Mouse (Mus musculus) embryonic facial prominence, embryonic 15.5 days (tissue): Measurements from ENCODE around the gene Filip1. TPM values are rescaled to one million over a fixed set of nuclear protein-coding genes. Genes with fewer than 3 reads are reported as not detected.

Experiments used
- ATAC-seq: fragments of 200-750 bp; cut with Nextera tagmentation; 2 replicates; pipeline ENCODE4 v1.8.0; 2017; ENCODE audit warnings: low read depth, moderate TSS enrichment; ENCODE audit not compliant: insufficient number of reproducible peaks, low FRiP score, low TSS enrichment
- H3K27ac ChIP-seq: fragments of 300-500 bp; sonication (generic); replicated peaks from 2 replicates; pipeline ENCODE4 v1.5.1; 2015; ENCODE audit warnings: mild to moderate bottlenecking, inconsistent platforms
- H3K27me3 ChIP-seq: fragments of 300-500 bp; sonication (generic); 2 replicates; pipeline ENCODE4 v1.6.1; 2015; ENCODE audit warnings: inconsistent platforms
- H3K36me3 ChIP-seq: fragments of 300-500 bp; sonication (generic); 2 replicates; pipeline ENCODE4 v1.6.1; 2015; ENCODE audit warnings: mild to moderate bottlenecking, inconsistent platforms
- H3K4me1 ChIP-seq: fragments of 300-500 bp; sonication (generic); 2 replicates; pipeline ENCODE4 v1.6.1; 2015; ENCODE audit warnings: inconsistent platforms
- H3K4me2 ChIP-seq: fragments of 300-500 bp; sonication (generic); replicated peaks from 2 replicates; pipeline ENCODE4 v1.6.1; 2015; ENCODE audit warnings: mild to moderate bottlenecking, inconsistent platforms
- H3K4me3 ChIP-seq: fragments of 300-500 bp; sonication (generic); replicated peaks from 2 replicates; pipeline ENCODE4 v1.5.1; 2015; ENCODE audit warnings: mild to moderate bottlenecking, inconsistent platforms
- H3K9ac ChIP-seq: fragments of 300-500 bp; sonication (generic); 2 replicates; pipeline ENCODE4 v1.6.1; 2015; ENCODE audit warnings: inconsistent platforms
- H3K9me3 ChIP-seq: fragments of 300-500 bp; sonication (generic); replicated peaks from 2 replicates; pipeline ENCODE4 v1.6.1; 2016; ENCODE audit warnings: inconsistent platforms
- WGBS: fragments of 180-500 bp; shearing (Covaris S2); methylation state at CpG from one replicate; pipeline ENCODE4 v1.1.7; 2015; 5-methylcytosine and 5-hydroxymethylcytosine counted together
- polyA plus RNA-seq: library from polyadenylated mRNA; unstranded; fragments of >200 nt; fragmentation: Nextera tagmentation; extraction: Ambion mirVana; gene quantifications from 2 replicates; pipeline ENCODE4 v1.2.1, GENCODE M21; 2015

The Filip1 gene
- polyA plus RNA-seq, 1 experiment from 2014 or later: 7.6 TPM

DNA sequence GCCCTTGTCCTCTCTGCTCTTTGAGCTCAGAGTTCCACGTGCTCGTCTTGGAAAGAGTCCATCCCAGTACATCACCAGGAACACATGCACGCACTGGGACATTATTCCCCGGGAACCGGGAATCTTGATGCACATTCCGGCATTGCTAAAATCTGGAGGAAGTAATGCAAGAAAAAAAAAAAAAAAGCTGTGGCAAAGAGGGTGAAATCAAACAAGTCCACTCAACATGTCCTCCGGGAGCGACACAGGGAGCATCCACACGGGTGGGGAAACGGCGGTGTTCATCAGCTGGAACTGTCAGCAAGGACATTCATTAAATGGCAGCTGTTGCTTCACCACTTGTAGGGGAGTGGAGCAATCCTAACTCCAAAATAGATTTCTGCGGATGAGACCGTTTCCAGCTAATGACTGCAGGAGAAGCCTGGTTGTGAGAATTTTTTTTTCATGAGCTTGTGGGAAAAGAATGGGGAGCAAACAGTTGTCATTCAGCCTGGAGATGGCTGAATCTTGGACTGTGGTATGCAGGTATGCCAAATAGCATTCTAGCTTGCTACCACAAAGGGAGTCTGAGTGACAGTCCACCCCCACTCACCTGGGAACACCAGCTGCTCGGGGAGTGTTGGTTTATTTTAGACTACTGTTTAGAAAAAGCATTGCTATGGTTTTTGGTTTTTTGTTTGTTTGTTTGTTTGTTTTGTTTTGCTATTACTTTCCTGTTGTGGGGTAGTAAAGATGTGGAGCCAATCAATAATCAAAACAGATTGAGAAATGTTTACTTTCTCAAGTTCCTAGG, 46.9 kb downstream of the Filip1 start:
- Histone ChIP-seq H3K4me3 (no peak overlapping the region), H3K4me2 (0 out of 2 replicates have a peak overlapping the region, but pooled peaks have one; percentile 11)
- WGBS: 53% methylated on average over 14 of the region's 14 CpGs

DNA sequence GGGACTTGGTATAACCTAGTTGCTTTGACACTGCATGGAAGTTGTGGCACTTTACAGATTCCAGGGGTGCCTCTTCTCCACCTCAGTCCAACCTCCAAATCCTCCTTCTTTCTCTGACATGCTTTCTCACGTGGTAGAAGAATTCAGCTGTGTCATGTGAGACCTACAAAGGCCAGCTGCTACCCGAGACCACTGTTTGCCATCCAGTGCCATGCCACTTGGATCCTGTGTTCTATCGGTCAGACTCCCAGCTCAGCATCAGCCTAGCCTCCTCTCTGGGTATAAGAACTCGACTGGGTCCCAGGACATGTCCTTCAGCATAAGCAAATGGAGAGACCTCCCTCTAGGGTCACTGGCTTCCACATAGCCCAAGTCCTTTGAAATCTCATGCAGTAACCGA, 47.6 kb downstream of the Filip1 start:
- no peaks in the 10 kb centered on the region for H3K36me3 ChIP-seq
- peaks cover 5% of the 10 kb centered on the region; the same call in 1 of the 2 replicates for H3K4me1 ChIP-seq
- no peak overlapping the region for H3K9ac ChIP-seq
- no peak overlapping the region for H3K4me3 ChIP-seq
- 58% methylated on average over 5 of the region's 5 CpGs for WGBS
- no peaks in the 10 kb centered on the region for H3K9me3 ChIP-seq
- no peak for ATAC-seq
- H3K4me2 ChIP-seq: no peak overlapping the region
- H3K27me3 ChIP-seq: no peaks in the 10 kb centered on the region
- H3K27ac ChIP-seq: peak overlapping the region; percentile 55; the same call in 1 of the 2 replicates

More for the DNA sequence above, 46.9 kb downstream of the Filip1 start:
- H3K36me3 ChIP-seq: no peaks in the 10 kb centered on the region
- H3K27me3 ChIP-seq: no peaks in the 10 kb centered on the region
- no peak overlapping the region for H3K9ac ChIP-seq
- no peak for ATAC-seq
- H3K9me3 ChIP-seq: no peaks in the 10 kb centered on the region
- H3K27ac ChIP-seq: no peak overlapping the region
- H3K4me1 ChIP-seq: peaks cover 10% of the 10 kb centered on the region; the same call in 1 of the 2 replicates

DNA sequence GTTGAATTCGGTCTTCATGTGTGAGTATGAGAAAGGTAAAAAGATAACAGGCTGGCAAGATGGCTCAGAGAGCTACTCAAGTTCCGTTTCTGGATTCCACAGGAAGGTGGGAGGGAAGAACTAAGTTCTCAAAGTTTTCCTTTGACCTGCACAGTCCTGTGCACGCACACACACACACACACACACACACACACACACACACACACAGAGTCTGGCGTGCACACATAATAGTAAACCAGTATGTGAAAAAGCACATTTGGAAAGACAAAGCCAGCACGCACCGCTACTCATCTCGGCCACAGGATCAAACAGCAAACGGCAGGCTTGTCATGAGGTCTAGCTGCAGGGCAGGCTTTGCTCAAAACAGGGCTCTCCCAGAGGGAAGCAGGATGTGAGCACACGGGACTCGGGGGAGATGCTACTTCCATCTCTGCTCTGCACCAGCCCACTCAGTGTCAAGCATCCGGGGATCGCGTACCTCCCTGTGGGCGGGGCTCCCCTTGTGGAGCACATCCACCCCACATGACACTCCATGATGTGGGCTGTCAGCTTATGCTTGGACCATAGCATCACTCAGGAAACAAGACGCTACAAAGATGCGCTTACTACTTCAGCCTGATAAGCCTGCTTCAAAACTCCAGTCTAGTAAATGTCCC, 50.9 kb downstream of the Filip1 start:
- 0 out of 2 replicates have a peak overlapping the region, but pooled peaks have one; percentile 6 for H3K27ac ChIP-seq
- H3K36me3 ChIP-seq: no peaks in the 10 kb centered on the region
- H3K4me1 ChIP-seq: peaks cover 5% of the 10 kb centered on the region; the same call in 1 of the 2 replicates
- no peak overlapping the region for H3K9ac ChIP-seq
- peak overlapping the region; percentile 36 for H3K4me2 ChIP-seq
- H3K4me3 ChIP-seq: peak overlapping the region; percentile 14; the same call in 1 of the 2 replicates
- 44% methylated on average over 16 of the region's 16 CpGs for WGBS
- no peaks in the 10 kb centered on the region for H3K9me3 ChIP-seq
- peak; percentile 47 for ATAC-seq
- H3K27me3 ChIP-seq: no peaks in the 10 kb centered on the region

DNA sequence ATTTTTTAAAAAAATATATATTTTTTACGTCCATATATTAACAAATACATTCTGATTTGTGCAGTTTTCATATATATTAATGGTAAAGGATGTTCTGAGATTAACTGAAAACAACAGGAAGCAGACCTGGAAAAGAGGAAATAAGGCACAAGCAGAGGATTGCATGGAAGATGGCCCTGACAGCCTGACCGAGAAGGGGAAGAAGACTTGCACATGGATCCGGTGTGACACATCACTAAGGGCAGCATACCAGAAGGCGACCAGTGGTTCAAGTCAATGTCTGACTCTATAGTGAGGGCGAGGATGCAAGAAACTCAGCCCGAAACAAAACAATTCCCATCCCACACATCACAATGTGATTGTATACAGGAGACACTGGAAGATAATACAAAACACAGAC, 52.2 kb downstream of the Filip1 start:
- Histone ChIP-seq H3K4me2 (no peak overlapping the region), H3K9me3 (no peaks in the 10 kb centered on the region), H3K36me3 (no peaks in the 10 kb centered on the region), H3K9ac (no peak overlapping the region), H3K4me1 (peaks cover 5% of the 10 kb centered on the region; the same call in 1 of the 2 replicates), H3K27ac (no peak overlapping the region), H3K27me3 (no peaks in the 10 kb centered on the region), H3K4me3 (no peak overlapping the region)
- WGBS: 87% methylated on average over 6 of the region's 6 CpGs
- no peak for ATAC-seq

DNA sequence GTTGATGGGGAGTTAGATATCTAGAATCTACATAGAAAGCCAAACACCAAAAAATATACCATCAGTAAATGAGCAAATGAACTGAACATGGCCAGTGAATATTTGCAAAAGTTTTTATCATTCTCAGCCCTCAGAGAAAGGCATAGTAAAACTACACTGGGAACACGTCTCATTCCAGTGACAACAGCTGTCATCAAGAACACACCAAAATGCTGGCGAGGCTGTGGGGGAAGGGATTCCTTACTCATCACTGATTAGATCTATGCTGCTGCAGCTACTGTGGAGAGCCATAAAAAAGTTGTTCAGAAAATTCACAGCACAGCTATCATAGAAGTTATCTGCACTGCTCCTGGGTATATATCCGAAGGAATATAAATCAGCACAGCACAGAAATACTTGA, 54.3 kb downstream of the Filip1 start:
- Histone ChIP-seq H3K4me2 (no peak overlapping the region), H3K9me3 (no peaks in the 10 kb centered on the region), H3K36me3 (no peaks in the 10 kb centered on the region), H3K4me1 (no peaks in the 10 kb centered on the region), H3K4me3 (no peak overlapping the region), H3K27me3 (no peaks in the 10 kb centered on the region), H3K9ac (no peak overlapping the region), H3K27ac (no peak overlapping the region)
- 59% methylated on average over 3 of the region's 3 CpGs for WGBS
- no peak for ATAC-seq

DNA sequence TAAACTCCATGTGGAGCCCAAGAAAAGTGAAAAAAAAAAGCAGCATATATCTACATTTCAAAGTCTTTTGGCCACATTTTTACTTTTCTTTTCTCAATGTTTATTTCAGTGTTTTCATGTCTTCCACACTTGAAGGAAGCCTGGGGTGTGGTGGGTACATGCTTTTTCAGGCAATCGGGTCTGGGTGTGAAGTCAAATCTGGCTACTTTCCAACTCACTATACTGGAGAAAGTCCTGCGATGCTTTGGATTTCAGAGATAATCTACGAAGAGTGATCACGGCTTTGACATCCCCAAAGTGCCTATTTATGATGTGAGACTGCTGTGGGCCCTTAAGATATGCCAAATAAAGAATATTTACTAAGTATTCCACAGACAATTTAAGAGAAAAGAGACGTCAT, 57.7 kb downstream of the Filip1 start:
- no peak for ATAC-seq
- no peak overlapping the region for H3K4me2 ChIP-seq

DNA sequence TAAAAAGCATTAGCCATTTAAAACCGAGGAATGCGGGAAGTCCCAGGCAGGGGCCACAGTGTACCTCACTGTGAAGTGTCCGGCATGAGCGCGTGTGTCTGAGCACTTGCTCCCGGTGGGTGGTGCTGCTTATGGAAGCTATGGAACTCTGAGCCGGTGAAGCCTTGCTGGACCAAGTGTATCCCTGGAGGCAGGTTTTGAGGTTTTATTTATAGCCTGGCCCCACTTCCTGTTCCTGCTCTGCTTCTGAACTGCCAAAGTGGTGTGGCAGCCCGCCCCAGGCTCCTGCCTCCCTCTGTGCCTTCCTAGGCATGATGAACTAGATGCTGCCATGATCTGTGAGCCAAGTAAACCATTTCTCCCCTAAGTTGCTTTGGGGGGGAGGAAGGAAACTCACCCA, 60.7 kb downstream of the Filip1 start:
- no peak overlapping the region for H3K4me3 ChIP-seq
- H3K27ac ChIP-seq: peak overlapping the region; percentile 5; the same call in 1 of the 2 replicates
- no peaks in the 10 kb centered on the region for H3K9me3 ChIP-seq
- no peaks in the 10 kb centered on the region for H3K27me3 ChIP-seq
- no peaks in the 10 kb centered on the region for H3K36me3 ChIP-seq
- ATAC-seq: no peak; the same call in 1 of the 2 replicates
- H3K9ac ChIP-seq: no peak overlapping the region
- H3K4me2 ChIP-seq: peak overlapping the region; percentile 5; the same call in 1 of the 2 replicates
- H3K4me1 ChIP-seq: peaks cover 4% of the 10 kb centered on the region; the same call in 1 of the 2 replicates
- 42% methylated on average over 8 of the region's 8 CpGs for WGBS

More for the DNA sequence above, 57.7 kb downstream of the Filip1 start:
- H3K27me3 ChIP-seq: no peaks in the 10 kb centered on the region
- no peaks in the 10 kb centered on the region for H3K9me3 ChIP-seq
- H3K4me3 ChIP-seq: no peak overlapping the region
- H3K27ac ChIP-seq: no peak overlapping the region
- 63% methylated on average over 5 of the region's 5 CpGs for WGBS
- H3K36me3 ChIP-seq: no peaks in the 10 kb centered on the region
- no peak overlapping the region for H3K9ac ChIP-seq
- peaks cover 4% of the 10 kb centered on the region; the same call in 1 of the 2 replicates for H3K4me1 ChIP-seq

DNA sequence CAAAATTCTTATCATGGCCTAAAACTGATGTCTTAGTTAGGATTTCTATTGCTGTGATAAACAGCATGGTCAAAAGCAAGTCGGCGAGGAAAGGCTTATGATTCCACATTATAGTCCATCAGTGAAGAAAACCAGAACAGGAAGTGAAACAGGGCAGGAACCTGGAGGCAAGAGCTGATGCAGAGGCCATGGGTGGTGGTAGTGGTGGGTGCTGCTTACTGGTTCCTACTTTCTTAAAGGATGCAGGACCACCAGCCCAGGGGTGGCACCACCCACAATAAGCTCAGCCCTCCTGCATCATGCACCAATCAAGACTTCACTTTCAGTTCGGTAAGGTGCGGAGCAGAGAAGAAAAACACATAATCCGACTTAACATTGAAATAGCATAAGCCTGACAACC, 61.3 kb downstream of the Filip1 start:
- Histone ChIP-seq H3K27ac (no peak overlapping the region), H3K9ac (no peak overlapping the region)

DNA sequence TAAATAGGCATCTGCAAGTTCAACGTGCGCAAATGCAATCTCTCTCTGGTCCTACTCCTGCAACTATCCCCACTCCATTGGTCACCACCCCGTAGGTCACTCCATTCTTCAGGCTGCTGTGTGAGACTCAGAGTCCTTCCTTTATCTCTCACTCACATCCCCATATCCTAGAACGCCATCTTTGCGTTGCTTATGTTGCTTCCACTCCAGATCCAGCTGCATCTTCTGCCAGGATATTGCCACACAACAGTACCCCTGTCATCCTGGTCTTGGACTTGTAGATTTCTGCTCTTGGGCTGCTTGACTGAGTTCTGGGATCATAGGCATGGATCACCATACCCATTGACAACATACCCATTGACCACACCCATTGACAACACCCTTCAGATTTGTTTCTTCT, 62.0 kb downstream of the Filip1 start:
- Histone ChIP-seq H3K9ac (no peak overlapping the region), H3K27ac (no peak overlapping the region), H3K9me3 (no peaks in the 10 kb centered on the region), H3K36me3 (no peaks in the 10 kb centered on the region), H3K4me1 (peaks cover 4% of the 10 kb centered on the region; the same call in 1 of the 2 replicates), H3K27me3 (no peaks in the 10 kb centered on the region), H3K4me2 (no peak overlapping the region), H3K4me3 (no peak overlapping the region)
- WGBS: 95% methylated on average over 5 of the region's 5 CpGs
- no peak for ATAC-seq

More for the DNA sequence above, 61.3 kb downstream of the Filip1 start:
- 72% methylated on average over 5 of the region's 5 CpGs for WGBS
- peaks cover 4% of the 10 kb centered on the region; the same call in 1 of the 2 replicates for H3K4me1 ChIP-seq
- no peak for ATAC-seq
- H3K27me3 ChIP-seq: no peaks in the 10 kb centered on the region
- no peaks in the 10 kb centered on the region for H3K9me3 ChIP-seq
- no peaks in the 10 kb centered on the region for H3K36me3 ChIP-seq
- no peak overlapping the region for H3K4me3 ChIP-seq
- H3K4me2 ChIP-seq: no peak overlapping the region

DNA sequence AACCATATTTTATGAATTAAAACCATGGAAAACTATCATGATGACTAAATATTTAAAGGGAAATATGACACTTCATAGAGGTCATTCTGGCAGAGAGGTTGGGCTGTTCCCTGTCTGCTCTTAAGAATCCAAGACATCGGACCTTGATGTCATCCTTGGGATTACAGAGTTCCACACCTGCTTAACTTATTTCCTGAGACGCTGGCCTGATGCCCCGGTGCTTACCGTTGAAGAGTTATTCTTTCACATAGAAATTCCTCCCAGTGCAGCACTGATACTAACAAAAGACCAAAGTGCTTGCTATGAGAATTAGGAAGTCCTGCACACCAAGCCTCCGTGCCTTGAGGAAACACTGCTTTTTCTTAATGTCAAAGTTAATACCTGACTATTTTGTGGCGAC, 62.6 kb downstream of the Filip1 start:
- Histone ChIP-seq H3K4me2 (no peak overlapping the region), H3K9me3 (no peaks in the 10 kb centered on the region), H3K4me1 (peaks cover 4% of the 10 kb centered on the region; the same call in 1 of the 2 replicates), H3K36me3 (no peaks in the 10 kb centered on the region), H3K27me3 (no peaks in the 10 kb centered on the region), H3K9ac (no peak overlapping the region), H3K4me3 (no peak overlapping the region), H3K27ac (no peak overlapping the region)
- ATAC-seq: no peak
- WGBS: 51% methylated on average over 6 of the region's 6 CpGs

DNA sequence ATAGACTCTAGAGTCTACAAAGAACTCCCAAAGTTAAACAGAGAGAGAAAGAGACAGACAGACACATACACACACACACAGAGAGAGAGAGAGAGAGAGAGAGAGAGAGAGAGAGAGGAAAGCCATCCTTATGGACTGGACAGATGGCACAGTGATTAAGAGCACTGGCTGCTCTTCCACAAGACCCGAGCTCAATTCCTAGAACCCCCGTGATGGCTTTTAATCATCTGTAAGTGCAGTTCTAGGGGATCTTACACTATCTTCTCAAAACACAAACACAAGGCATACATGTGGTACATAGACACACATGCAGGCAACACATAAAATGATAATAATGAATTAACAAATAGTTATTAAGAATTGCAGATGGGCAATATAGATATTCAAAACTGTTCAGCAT, 64.3 kb downstream of the Filip1 start:
- no peaks in the 10 kb centered on the region for H3K9me3 ChIP-seq
- WGBS: 85% methylated on average over 2 of the region's 2 CpGs
- ATAC-seq: no peak
- H3K4me1 ChIP-seq: peaks cover 4% of the 10 kb centered on the region; the same call in 1 of the 2 replicates
- H3K9ac ChIP-seq: no peak overlapping the region
- H3K27ac ChIP-seq: no peak overlapping the region
- H3K36me3 ChIP-seq: no peaks in the 10 kb centered on the region
- no peak overlapping the region for H3K4me3 ChIP-seq
- no peaks in the 10 kb centered on the region for H3K27me3 ChIP-seq
- no peak overlapping the region for H3K4me2 ChIP-seq
